Mouse (Mus musculus) frontal cortex, postnatal 25 days (tissue): ENCODE measurements around the gene Pdcd6ip.
"Not testable (repeated sequence)": the region's sequence is repeated elsewhere in the genome, so short reads cannot be mapped to it uniquely, and the experiment has no call there.

Source experiments
- DNase-seq, 2 experiments: peaks; one replicate each; pipeline ENCODE4 v3.0.0; 2022; ENCODE audit warnings: low spot score in 2 of 2

The Pdcd6ip gene

DNA sequence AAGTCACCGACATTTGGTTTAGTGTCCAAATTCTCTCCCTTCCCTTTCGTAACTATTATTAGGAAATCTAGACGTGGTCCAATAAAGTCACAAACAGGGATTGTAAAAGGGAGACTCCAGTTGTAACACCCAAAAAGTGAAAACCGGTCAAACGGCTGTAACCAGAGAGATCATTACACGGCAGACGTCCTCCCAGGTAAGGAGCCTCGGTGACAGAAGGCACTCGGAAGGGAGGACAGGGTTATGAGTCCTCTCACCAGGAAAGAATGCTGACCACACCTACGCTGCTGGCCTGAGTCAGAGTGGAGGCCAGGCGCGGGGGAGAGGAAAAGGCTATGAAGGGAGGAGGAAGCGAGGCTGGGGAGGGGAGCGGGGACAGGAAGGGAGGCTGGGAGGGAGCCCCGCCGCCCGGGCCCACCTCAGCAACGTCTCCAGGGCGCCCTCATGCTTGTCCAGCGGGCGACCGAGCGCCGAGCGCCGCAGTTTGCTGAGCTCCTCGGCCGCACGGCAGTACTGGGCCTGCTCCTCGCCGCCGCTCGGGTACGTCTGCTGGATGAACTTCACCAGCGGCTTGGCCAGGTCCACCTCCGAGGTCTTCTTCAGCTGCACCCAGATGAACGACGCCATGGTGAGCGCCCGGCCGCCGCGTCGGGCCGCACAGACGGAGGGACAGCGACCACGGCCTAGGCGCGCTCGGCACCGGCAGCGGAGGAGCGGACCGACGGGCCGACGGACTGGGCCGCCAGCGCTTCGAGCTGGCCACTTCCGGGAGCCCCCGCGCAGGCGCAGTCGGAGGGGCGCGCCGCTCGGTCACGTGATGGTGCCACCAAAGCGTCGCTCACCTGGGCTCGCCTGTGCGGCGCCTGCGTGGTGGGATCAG is at the start of gene Pdcd6ip:
Gene Pdcd6ip (minus strand): TSS at position 779 of the 880 bp plus-strand sequence.
- peak; percentile 84 to 90 for DNase-seq

DNA sequence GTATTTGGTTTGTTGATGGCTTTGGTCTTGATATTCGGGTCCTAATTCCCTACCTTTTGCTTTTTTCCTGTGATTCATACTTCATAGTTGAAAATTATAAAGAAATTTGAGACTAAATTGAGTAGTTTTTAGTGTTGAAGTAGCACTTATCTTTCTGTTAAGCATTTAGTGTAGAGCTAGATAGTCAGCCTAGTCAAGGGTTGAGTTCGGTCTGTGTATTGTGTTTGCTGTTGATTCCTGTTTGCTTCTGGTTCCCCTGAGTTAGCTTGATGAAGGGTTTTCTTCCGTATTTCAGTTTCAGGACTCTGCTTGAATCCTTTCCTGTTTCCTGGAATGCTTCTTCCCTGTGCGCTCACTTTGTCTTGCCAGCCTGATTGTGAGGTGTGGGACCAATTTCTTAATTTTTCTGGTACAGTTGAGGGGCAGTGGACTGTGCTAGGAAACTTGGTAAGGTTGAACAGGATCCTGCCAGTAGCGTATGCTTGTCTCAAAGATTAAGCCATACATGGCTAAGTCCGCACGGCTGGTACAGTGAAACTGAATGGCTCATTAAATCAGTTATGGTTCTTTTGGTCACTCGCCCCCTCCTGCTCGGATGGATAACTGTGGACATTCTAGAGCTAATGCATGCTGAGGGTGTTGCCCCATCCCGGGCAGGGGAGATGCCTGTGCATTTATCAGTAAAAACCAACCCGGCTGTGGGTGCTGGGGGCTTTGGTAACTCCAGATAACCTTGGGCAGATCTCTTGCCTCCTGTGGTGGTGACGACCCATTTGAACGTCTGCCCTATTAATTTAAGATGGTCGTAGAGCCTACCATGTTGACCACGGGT is 48.0 kb upstream of the Pdcd6ip start:
- DNase-seq: no peak

DNA sequence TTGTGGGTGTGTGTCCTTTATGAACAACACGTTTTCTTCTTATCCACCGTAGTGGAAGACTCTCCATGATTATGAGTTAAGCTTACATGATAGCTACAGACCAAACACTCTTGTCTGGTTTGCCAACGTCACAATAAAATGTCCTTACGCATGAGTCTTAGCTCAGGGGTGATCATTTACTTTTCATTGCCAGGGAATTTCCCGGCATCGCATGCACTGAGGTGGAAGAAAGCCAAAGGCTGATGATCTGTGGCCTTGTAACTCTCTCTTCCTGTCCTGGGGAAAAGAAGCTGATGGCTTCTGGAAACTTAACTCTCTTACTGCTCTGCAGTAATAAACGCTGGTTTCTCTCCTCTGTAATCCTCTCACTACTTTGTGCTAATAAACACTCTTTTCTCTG is 41.3 kb upstream of the Pdcd6ip start:
- DNase-seq: no peak

DNA sequence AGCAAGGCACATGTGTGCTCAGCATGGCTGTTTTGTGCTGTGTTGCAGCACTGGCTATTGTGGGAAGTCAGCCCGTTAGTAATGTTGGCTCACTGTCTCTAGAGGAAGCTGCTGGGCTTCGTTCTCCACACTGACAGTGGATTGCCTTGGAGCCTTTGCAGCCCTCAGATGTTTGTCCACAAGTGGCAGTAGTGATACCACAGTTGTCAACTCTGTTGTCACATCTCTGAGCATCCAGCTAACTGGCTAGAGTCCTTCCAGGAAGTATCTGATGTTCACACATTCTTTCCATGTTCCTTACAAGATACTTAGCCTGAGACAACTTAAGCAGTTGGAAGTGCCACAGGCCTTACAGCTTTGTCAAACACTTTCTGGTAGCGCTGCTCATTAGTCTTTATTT is 35.2 kb upstream of the Pdcd6ip start:
- DNase-seq: no peak

DNA sequence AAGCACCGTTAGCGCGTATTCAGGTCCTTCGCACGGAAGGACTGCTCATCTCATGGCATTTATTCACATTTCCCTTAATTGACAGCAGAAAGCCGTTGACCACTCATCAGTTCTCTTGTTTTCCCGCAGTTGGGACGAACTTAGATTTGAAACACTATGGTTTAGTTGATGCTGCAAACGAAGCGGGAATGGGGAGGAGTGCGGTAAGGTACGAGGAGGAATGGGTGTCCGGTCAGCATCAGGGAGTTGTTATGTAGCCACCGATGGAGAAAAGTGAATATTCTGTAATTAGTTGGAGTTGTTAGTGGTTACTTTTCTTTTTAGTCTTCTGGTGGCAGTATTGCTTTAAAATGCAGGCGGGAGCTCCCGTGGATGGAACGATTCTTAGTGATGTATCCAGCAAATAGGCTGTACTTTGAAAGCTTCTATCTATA is 34.3 kb upstream of the Pdcd6ip start:
- no peak for DNase-seq

DNA sequence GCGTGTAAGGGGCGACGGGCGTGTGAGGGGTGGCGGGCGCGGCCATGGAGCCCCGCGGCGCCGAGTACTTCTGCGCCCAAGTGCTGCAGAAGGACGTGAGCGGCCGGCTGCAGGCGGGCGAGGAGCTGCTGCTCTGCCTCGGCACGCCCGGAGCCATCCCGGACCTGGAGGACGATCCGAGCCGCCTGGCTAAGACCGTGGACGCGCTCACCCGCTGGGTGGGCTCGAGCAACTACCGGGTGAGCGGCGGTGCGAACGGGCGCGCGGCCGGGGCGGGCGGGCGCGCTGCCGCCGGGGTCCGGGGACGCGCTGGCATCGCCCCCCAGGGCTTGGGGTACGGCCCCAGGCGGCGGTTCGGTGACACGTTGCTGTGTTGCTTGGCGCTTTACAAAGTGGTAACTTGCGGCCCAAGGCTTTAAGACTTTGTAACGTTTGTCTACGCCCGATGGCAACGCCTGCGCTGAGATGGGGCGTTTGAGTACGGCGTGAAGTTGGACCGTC is 33.6 kb upstream of the Pdcd6ip start:
- DNase-seq: peak in 1 of 2 experiments; percentile 21

DNA sequence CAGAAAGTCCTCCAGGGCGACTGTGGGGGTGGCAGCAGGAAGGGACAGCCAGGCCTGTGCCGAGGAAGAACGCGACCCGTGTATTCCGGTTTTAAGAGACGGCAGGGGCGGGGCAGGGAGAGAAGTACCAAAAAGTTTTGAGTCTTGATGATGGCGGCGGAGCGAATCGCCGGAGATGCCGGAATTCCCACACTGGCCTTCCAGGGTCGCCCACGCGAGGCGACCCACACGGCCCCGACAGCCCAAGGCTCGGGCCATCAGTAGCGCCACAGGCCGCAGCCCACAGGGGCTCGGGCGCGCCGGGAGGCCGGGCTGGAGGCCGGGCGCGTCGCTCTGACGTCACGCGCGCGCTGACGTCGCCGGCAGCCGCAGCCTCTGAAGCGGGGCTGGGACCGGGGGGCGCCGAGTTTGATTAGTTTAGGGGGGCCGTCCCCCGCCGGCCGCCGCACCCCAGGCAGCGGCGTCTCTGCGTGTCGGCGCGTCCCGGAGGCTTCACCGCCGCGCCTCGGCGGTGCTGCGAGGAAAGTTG is 33.1 kb upstream of the Pdcd6ip start, which contains the start of gene Clasp2:
Gene Clasp2 (plus strand): TSS at position 366 of the 529 bp plus-strand sequence.
- peak; percentile 53 to 57 for DNase-seq

DNA sequence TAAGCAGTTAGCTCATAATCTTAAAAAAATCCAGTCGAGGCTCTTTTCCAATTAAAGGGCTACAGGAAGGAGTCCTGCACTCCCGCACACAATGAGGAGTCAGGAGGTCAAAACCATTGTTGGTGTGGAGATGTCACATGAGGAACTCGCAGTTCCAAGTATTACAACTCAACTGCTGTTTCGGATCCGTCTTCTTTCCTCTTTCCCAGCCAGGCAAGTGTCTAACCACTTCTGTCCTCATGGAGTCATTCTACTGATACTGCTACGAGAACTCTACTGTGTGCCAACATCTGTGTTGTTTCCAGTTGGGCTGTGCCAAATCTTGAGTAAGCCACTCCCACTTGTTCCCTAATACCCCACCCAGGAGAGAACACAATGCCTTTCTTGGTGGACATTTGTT is 30.9 kb upstream of the Pdcd6ip start:
- DNase-seq: no peak

DNA sequence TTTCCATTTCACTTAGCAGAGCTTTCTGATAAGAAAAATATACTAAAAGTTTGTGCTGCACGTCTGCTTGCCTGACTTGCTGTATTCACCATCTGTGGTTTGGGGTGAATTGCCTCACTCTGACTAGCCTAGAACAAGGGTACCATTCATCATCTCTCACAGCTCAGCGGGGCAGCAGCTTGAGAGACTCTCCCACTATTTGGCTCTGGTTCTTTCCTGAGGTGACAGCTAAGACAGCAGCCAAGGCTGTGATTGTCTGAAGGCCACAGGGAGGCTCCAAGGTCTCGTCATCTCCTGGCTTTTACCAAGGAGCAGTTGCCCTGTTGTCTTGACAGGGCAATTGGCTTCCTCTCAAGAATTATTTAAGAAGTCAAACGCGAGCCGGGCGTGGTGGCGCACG is 30.0 kb upstream of the Pdcd6ip start:
- no peak for DNase-seq

DNA sequence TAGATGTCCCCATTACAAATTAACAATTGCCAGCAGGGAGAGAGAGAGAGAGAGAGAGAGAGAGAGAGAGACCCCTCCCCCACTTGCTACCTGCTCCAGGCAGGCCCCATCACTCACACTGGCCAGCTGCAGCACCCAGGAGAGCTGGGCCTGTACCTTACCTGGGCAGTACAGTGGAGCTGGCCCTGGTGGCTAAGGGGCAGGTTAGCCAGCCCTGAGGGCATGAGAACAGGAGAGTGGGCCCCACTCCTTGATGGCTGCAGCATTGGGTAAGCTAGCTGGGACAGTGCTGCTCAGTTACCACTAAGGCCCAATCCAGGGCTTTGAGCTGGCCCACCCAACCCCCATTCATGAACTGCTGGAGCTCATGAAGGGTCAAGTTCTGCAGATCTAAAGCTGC is 27.9 kb upstream of the Pdcd6ip start:
- no peak for DNase-seq

DNA sequence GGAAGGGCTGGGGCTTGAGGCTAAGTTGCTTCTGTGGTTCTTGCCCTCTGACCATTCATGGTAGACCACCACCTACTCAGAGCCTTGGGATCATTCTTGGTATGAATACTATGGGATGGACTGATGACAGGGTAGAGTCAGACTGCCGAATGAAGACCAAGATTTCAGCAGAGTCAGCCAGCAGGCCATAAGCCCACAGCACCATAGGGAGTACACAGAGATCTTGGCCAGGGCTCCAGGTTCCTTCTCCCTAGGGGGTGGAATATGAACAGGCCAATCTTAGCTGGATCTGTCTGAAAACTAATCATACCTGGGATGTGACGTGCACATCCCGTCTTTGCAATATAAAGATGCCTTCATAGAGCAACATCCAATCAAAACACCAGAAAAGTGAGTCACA is 23.5 kb upstream of the Pdcd6ip start:
- DNase-seq: no peak

DNA sequence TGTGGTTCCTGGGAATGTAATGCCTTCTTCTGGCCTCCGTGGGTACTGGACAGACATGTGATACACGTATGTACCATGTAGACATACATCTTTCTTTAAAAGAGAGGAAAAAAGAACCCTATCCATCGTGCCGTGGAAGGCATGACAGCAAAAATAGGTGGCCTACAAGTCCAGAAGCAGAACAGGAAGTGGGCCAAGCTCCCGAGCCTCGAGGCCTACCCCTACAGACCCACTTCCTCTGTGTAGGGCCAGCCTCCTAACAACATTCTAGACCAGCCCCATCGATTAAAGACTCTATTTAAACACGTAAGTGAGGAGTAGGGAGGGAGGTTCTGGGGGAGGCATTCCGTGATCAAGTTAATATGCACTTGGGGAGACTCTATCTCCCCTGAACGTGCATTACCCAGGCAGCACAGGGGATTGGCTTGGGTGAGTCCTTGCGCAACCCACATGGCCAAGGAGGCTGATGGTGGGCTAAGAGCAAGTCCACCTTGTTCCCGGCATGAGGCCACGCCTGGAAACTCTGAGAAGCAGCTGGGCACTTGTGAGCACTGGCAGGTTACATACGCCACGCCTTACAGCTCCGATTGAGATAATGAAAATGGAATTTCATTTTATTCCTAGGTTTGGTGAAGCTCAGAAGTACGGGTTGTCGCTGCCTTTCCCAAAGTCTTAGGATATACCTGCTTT is 19.1 kb upstream of the Pdcd6ip start:
- no peak for DNase-seq

DNA sequence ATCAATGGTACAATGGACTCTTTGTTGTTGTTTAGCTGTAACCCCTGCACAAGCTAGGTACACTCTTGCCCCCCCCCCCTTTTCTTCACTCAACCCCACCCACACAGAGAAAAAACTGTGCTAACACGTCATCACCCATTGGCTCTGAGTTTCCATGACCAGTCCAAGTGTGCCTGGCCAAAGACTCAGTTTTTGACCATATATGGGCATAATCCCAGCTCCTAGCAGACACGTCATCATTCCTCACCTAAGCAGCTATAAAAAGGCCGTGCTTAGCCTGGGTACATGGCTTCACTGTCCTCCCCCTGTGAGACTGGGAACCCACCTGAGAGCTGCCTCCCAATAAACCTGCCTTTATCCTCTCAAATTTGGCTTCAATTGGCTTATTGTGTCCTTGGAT is 18.1 kb upstream of the Pdcd6ip start:
- no peak for DNase-seq

DNA sequence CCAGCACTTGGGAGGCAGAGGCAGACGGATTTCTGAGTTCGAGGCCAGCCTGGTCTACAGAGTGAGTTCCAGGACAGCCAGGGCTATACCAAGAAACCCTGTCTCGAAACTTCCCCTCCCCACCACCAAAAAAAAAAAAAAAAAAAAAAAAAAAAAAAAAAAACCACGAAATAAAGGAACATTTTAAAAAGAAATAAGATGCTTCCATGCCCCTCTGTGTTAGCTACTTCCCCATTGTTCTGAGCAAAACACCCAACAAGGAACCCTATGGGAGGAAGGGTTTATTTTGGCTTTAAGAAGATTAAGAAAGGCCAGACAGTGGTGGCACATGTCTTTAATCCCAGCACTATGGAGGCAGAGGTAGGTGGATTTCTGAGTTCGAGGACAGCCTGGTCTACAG is 17.6 kb upstream of the Pdcd6ip start:
- not testable (repeated sequence) for DNase-seq

DNA sequence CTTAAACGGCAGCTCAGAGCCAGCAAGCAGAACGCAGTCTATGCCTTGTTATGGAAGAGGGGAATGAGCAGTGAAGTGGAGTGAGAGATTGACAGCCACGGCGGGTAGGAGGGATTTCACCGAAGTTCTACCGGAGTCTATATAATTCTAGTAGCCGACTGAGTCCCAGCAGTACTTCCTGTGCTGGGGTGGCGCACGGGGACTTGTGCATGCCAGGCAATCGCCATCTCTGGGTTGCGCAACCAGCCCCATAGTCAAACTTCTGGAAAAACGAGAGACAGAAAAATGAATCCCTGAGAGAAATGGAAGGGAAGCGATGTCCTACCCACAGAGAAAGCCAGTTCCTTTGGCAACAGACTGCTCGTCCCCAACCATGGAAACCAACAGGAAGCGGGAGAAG is 16.6 kb upstream of the Pdcd6ip start:
- no peak for DNase-seq

DNA sequence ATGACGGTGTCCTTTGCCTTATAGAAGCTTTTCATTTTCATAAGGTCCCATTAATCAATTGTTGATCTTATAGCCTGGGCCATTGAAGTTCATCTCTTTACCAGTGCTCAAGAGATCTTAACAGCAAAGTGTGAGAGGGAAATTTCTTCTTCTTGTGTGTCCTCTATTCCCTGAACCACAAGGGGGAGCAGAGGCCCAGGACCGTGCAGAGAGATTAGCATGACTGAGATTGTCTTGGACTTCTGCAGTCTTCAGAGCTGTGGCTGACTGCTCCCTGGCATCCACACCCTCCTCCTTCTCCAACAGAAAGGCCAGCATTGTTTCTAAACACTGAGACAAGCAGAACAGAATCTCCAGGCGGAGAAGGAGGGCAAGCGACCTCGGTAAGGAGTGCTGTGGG is 11.0 kb upstream of the Pdcd6ip start:
- no peak for DNase-seq

DNA sequence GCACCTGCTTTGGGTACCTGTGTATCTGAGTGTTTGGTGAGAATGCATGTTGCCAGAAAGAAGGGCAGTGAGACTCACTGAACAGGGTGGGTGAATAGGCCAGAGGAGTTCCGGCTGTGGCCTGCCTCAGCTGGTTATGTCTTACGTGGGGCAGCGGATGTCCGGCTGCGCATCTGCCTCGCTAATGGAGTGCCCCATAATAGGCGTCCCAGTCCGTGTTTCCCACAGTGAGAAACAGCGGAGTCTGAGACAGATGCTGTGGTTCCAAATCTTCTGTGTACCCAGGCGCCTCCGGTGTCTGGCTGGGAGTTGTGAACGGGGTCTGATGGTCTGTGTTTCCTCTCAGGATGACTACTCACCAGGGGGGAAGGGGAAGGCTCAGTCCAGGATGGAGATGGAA is 2.8 kb upstream of the Pdcd6ip start:
- no peak for DNase-seq

DNA sequence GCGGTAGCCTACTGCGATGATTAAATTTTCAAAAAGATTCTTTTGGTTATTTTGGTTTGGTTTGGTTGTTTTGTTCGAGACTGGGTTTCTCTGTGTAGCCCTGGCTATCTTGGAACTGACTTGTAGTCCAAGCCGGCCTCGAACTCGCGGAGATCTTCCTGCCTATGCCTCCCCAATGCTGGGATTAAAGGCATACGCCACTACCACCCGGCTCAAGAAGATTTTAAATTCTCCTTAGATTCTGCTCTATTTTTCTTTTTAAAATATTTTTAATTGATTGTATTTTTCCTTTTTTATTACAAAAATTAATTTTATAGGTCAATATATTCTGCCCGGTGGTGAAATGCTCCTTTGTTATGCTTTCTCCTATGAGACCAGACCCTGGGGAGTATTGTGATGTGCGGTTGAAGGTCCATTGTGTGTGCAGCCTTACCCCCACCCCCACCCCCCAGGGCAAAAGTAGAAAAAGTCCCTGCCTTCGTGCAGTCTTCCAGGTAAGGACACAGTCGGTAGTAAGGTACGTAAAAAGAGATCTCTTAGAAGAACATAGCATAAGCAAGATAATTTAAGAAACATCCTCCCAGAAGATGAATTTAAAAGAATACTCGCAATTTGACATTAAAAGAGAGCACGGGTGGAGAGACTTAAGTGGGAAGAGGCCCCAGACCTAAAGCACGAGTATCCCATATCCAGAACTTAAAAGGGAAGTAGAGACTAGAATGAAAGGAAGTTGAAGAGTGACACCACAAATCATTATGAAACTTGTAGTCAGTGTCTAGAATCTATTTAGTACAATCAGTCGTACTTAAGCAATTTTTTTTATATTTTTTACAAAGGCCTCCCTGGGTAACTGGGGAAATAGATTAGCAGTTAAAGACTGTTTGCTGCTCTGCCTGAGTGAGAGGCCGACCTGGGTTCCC is 562 bp upstream of the Pdcd6ip start:
- no peak for DNase-seq

DNA sequence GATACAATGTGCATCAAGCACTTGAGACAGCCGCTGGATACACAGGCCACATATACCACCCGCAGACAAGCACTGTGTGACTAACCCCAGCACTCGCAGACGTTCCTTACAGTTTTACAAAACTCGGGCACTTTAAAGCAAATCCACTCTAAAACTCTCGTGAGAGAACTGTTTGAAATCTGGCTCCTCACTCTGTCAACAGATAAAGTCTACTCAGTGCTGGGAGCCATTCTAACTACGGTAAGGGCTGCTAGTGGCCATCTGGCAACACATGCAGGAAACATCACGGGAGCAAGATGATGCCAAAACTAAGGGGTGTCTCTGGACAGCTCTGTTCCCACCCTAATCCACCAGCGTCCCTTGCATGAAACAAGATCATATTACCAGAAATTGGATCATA is 1.2 kb downstream of the Pdcd6ip start:
- no peak for DNase-seq

DNA sequence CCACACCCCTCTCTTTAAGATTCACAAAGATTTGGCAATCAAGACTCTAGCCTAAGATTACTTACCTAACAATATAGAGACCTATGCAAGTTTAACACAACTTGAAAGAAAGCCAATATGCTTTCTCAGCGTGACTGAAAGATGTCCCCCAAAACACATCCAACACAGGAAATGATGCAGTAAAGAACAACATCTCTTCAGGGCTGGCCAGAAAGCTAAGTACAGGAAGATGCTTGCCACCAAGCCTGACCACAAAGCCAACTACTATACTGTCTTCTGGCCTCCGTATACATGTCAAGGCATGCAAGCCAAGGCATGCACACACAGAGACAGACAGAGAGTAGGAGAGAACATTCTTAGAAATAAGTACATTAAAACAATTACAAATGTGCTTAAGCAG is 2.0 kb downstream of the Pdcd6ip start:
- DNase-seq: no peak
